Mouse (Mus musculus) liver, adult (tissue): ENCODE measurements around the gene Rbms3.

ENCODE experiments used
- GATA4 ChIP-seq: IDR thresholded peaks from 2 replicates; pipeline ENCODE4 v1.6.1; 2014; ENCODE audit warnings: mild to moderate bottlenecking, low read length; ENCODE audit not compliant: insufficient replicate concordance

Rbms3 gene

DNA sequence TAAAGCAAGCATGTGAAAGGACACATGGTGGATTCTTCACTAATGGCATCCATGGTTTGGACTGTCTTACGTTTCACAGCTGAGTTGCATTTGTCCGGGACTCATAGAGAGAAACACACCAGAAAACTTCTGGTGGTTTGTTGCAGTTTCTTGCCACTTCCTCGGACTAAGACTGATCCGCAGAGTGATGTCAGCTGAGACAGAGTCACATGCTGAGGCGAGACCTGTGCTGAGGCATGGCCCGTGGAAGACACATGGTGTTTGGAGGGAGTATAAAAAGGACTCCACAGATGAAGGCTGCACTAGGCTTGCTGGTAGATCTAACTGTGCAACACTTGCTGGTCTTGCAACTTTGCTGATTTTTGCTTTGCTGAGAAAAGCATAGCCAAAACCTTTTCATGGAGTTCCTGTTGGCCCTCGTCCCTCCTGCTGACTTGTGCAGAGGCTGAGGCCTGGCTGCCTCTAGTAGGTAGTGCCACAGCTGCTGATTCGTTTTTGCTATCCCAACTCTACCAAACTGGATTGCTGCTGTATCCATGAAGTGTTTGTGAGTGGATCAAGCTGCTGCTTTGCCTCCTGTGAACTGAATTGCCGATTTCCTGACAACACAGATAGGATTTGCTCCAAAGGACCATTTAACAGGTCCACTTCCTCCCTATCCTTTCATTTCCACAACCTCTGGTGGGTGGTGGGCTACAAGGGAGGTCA lies 742.6 kb downstream of the Rbms3 start:
- no peak for TF ChIP-seq GATA4

DNA sequence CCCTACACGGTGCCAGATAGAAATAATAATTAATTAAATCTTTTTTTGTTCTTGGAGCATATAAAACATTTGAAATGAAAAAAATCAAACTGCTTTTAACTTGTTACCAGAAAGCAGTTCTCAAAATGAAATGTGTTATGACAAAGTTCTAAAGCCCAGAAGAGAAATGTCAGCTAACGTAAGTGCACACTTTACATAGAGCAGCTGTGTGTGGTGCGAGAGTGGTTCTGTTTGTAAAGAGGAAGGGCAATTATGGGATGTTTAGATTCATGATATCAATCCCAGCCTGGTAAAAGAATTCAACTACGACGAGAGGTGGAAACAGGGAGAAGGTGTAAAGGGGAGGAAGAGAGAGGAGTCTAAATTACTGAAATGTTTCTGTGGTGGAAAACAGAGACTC lies 744.1 kb downstream of the Rbms3 start:
- TF ChIP-seq GATA4: no peak

DNA sequence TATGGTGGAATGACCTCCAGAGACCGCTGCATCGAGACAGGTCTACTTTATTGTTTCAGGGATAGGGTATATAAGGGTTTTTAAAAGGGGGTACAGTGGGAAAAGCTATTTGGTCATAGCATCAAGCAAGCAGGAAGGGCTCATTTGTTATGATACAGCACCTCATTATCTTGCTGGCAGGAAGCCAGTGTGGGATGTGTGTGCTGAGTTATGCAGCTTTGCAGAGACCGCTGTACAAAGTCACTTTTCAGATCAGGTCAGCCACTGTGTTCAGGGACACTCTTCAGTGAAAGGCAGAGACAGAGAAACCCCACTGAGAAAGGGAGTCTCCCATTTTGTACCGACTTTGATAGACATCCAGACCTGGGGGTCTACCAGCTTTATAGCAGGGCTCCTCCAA lies 749.2 kb downstream of the Rbms3 start:
- TF ChIP-seq GATA4: peak; percentile 21; the same call in 1 of the 2 replicates

DNA sequence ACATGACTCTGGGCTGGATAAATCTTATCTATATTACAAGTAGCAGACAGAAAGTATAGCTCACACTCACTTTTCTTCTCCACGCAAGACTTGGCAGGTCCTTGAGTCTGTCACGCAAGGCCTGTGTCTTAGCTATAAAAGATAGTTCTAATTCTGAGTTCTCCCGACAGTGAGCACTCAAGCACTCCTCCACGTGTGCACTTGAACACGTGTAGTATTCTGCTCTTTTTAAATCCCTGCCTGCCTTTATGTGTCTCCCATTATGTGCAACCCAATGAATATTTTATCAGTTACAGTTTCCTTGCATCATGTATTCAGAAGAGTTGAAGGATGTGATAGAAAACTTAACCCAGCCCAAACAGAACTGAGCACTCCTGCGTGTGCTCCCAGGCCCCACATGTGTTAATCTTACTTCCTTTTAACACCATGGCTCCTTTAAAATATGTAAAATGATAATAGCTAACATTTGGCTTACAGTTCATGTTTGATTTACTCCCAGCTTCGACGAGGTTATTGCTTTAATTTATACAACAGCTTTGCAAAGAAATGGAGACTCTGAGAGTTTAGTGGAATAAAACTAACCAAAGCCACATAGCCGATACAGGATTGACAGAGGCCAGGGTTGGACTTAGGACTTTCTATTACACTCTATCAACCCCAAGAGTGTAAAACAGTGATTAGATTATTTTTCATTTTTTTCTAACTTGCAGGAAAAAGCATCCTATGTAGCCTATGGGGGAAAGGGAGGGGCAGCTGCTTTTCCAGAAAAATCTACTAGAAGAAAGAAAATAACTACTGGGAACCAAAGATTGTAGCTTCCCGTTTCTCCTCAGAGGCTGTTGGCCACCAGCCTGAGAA lies 749.9 kb downstream of the Rbms3 start:
- no peak for TF ChIP-seq GATA4

DNA sequence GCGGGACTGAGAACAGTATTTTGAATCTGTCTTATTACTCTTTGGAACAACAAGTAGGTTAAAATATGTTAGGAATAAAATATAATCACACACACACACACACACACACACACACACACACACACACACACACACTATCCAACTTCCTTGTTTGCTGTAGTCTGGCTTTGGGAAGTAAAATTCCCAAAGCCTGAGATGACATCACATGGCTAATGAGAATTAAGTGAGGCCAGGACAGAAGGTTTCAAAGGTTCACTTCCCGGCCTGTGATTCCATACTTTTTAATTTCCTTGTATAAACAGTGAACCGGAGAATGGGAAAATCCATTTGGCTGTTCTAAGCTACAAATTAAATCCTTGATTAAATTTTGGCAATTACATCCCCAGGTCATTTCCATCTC lies 752.9 kb downstream of the Rbms3 start:
- no peak for TF ChIP-seq GATA4

DNA sequence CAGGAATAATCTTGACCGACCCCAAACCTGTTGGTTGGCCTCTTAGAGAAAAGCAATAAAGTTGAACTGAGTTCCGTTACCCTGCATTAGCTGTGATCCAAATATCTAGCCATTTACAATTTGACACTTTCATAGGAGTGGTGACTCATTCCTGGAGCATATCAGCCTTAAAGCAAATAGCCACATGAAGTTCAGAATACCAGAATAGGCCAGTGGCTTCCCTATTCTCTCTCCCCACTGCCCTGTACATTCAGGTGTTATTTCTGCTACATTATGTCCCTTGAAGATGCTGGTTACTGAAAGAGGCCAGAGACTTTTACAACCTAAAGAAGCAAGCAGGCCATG lies 755.8 kb downstream of the Rbms3 start:
- TF ChIP-seq GATA4: no peak

DNA sequence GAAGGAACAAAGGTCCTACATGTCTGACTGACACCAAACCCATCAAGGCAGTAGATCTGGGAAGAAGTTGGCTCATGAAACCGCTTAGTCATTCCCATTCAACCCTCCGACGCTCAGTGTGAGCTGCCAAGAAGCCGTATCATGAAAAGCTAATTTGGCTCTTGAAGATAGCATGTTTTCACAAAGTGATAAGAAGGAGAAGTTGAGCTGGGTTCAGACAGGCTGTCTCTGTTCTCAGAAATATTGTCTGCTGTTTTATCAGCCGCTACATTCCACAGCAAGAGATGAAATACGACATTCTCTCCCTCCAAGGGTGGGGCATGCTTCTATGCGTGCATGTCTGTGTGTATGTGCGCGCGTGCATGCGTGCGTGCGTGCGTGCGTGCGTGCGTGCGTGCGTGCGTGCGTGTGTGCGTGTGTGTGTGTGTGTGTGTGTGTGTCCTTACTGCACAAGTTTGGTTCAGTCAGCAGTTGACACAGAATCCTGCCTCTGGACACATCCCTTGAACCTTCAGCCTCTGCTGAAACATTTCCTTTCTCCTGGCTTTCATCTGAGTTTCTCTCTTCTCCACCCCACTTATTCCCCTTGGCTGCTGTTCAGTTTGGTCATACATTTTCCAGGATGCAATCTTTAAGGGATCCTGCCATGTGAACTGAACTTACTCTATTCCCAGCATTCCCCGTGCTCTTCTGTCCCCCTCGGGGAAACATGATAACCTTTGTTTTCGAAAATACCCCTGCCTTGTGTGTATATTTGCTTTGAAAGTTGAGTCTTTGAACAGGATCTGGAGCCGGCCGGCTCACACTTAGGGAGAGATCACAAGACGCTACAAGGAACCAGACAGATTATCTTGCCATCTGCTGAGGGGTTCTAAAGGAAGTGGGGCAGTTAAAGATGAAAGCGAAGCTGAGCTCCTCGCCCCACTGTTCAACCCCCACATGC lies 756.4 kb downstream of the Rbms3 start:
- peak; percentile 94 for TF ChIP-seq GATA4

DNA sequence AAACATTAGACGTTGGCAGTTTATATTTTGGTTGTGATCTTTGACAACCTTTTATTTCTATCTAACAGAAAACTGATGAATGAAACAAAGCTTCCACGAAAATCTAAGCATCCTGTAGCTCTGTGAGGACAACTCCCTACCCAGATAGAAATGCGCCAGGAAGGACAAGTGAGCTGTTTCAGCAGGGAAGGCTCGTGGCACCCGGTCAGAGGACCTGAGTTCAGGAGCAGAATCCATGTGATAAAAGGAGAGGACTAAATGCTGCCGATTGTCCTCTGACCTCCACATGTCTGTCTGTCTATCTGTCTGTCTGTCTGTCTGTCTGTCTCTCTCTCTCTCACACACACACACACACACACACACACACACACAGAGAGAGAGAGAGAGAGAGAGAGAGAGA lies 757.4 kb downstream of the Rbms3 start:
- TF ChIP-seq GATA4: no peak

DNA sequence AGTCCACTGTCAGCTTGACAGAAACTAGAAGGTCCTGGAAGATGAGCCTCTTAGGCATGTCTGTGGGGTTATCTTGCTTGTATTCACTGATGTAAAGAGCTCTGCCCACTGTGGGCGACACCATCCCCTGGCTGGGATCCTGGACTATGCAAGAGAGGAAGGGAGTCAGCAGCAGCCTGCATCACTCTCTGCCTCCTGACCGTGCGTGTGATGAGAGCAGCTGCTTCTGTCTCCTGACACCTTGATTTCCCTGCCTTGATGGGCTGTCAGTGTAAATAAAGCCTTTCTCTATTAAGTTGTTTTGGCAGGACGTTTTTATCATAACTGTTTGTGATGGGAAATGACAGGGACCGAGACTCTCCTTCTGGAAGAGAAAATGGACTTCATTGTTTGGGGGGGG lies 758.1 kb downstream of the Rbms3 start:
- no peak for TF ChIP-seq GATA4

DNA sequence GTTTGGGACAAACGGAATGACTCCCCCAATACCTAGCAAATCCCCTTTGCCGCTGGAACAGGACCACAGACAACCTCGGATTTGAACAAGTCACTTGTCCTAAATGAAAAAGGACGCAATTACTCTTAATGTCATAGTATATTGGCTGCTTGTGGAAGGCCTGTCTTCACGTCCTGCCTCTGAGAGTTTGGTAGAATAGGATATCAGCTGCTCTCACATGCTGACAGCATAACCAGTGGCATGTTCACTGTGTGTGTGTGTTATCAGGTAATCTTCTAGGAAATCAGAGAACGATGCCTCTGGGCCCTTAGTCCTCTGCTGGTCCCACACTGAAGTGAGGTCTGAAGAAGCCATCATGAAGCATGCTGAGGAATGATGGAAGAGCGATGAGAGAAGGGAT lies 763.7 kb downstream of the Rbms3 start:
- no peak for TF ChIP-seq GATA4

DNA sequence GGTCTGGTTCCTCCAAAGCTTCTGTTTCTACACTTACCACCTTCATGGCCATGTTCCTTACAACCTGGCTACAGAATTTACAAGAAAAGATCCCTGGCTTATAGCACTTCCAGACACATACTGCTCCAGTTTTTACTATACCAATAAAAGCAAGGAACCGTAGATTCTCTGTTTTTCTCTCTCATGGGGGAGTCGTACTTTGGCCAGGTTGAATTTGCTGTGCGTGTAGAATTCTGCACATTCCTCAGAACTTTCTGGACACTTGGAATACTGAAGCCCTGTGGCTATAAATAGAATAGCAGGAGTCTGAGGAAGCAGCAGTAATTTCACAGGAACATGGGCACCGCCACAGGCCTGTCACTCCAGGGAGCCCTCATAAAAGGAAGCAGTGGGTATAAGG lies 766.1 kb downstream of the Rbms3 start:
- TF ChIP-seq GATA4: no peak

DNA sequence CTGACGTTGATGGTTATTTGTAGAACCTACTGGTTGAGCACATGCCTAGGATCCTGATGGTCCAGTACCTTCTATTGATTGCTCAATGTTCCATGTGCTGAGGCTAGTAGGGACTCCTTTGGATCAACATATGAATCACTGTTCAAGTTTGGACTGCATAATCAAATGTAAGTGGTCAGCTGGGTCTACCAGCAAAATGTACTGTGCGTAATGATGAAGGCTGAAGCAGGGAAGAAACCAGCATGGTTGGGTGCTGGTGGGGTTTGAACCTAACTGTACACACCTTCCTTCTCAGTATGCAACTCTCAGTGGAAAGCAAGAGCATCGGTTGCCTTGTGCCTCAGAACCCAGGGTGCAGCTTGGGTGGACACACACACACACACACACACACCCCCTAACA lies 767.4 kb downstream of the Rbms3 start:
- no peak for TF ChIP-seq GATA4

DNA sequence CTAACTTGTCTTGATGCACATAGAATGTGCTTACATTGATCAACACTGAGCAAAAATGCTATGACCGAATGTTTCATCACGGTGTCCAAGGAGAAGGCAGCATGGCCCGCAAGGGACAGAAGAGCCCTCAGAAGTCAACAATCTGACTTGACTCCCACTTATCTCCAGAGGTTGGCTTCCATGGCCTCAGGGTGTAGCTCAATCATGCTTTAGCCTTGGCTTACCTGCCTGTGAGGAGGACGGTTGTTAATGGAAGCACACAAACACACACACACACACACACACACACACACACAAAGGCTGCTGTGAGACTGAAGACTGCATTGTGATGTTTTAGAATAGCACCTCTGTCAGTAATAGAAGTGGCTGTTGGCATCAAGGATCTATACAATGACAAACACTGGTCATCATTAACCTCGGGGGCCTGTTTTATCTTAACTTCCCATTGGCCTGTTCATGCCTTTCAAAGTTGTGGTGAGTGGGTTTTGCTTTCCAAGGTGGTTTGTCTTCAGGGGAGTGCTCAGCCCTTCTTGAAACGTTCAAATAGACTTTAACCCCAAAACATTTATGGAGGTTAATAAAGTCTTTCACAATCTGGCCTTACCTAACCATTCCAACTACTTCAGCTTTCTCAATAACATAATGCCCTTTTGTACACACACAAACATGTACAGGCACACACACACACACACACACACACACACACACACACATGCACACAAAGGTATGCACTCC lies 771.7 kb downstream of the Rbms3 start:
- no peak for TF ChIP-seq GATA4

DNA sequence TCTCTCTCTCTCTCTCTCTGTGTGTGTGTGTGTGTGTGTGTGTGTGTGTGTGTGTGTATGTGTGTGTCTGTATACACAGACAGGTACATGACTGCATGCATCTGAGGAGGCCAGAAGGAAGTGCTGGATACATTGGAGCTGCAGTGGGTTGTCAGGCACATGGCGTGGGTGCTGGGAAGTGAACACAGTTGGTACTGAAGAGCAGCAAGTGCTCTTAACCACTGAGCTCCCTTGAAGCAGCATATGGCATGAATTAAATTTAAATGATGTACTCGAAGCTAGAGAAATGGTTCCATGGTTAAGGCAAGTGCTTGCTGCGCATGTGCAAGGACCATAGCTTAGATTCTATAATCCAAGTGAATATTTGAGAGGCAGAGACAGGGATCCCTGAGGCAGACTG lies 772.6 kb downstream of the Rbms3 start:
- TF ChIP-seq GATA4: no peak

DNA sequence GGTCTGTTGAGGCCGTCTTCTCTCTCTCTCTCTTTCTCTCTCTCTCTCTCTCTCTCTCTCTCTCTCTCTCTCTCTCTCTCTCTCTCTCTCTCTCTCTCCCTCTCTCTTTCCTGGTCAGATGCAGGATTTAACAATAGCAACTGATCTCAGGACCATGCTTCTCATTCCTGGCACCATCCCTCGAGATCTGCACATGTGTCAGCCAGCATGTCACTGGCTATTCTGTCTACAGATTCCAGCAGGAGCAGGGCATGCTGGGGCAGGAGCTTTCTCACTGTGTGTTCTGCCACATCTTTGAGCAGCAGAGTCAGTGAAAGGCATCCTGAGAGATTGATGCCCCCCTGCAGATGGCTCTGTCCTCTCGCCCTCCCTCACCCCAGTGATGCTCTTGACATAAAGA lies 774.0 kb downstream of the Rbms3 start:
- TF ChIP-seq GATA4: no peak

DNA sequence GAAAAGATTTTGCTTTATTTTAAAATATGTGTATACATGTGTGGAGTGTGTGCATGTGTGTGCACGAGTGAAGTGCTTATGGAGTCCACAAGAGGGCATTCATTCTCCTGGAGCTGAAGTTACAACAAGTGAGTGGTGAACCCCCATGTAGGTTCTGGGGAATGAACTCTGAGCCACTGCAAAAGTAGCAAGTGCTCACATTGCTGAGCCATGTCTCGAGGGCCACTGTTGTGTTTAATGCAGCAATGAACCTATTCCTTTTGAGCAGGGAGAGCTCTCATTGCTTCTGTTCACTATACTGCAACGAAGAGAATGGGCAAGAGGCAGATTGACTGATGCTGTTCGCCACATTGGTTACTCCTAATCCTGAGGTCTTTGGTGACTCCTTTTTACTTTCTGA lies 780.8 kb downstream of the Rbms3 start:
- no peak for TF ChIP-seq GATA4

DNA sequence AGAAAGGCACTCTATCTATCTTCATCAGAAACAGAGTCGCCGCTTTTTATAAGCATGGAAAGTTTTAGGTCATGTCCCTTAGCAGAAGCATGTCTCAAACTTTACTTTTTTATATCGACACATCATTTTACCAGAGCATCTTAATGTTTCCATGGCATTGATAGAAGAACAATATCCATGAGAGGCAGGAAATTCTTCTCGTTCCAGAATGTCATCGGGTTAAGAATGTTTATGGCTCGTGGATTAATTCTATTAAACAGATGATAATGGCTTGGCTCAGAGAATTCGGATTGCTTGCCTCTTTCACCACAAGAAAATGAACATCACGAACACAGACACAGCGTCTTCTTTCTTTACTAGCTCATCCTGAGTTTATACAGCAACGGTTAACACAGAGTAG lies 781.5 kb downstream of the Rbms3 start:
- TF ChIP-seq GATA4: no peak
